Mouse (Mus musculus) adrenal gland, postnatal 10 days (tissue): ENCODE data around the gene Gm21903. TPM values are rescaled to one million over a fixed set of nuclear protein-coding genes. Genes with fewer than 3 reads are reported as not detected.
"Not testable (repeated sequence)": the region's sequence is repeated elsewhere in the genome, so short reads cannot be mapped to it uniquely, and the experiment has no call there.

Source experiments
- DNase-seq: peaks from one replicate; pipeline ENCODE4 v3.0.0; 2021; ENCODE audit warnings: mixed read lengths
- long read RNA-seq, 2 experiments: library from polyadenylated mRNA; stranded (forward); transcript quantifications; one replicate each; pipeline ENCODE4 v2.0.0; 2021
- total RNA-seq, 2 experiments: library from RNA; stranded (reverse); gene quantifications; 2 replicates each; pipeline ENCODE4 v1.2.3; 2021

The Gm21903 gene
- not detected for total RNA-seq
- long read RNA-seq, experiment 1: 0 reads
- long read RNA-seq, experiment 2: 0 reads

DNA sequence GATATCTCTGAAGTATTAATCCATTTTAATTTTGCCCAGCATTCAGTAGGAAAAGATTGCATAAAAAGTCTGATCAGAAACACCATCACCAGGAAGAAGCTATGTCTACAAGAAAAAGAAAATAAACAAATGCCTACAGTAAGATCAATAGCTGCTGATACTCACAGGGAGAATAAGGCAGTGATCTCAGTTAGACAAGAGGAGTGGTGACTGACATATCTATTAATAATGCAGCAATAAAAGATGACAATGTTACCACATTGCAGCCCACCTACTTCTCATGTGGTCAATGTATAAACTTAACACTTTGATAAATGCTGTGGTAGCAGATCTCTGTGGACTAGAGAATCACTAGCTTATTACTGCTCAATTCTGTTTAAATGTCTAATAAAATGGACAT lies at the start of gene Gm21903:
Gm21903 (minus strand) TSS at position 101 of the 400 bp plus-strand sequence.
- no peak for DNase-seq

GRCm38 (mm10) chr17:39076937-39077336 lies 33.8 kb upstream of the Gm21903 start, which contains the start of gene Esp23:
Gene Esp23 (minus strand): TSS chr17:39077037.
- no peak for DNase-seq

DNA sequence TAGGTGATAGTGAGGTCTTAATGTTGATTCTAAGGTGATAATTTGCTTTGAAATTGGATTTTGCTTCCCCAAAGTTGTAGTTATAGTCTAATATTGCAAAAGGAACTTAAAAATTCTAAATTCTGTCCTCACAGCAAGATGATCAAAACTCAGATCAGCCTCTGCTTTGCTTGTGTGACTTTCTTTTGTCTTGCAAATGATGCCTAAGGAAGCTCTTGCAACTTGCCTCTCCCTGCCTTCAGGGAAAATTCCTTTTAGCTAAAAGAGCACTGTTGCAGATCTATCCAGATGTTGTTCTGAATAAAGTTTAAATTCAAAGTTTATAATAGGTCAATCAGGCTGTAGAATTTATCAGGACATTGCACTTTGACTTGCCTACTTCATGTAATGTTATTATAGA lies 20.5 kb upstream of the Gm21903 start:
- DNase-seq: no peak

GRCm38 (mm10) chr17:39036395-39036794 lies 6.7 kb downstream of the Gm21903 start, which contains the start of gene Esp24:
Gene Esp24 (plus strand): TSS chr17:39036695.
- DNase-seq: not testable (repeated sequence)

DNA sequence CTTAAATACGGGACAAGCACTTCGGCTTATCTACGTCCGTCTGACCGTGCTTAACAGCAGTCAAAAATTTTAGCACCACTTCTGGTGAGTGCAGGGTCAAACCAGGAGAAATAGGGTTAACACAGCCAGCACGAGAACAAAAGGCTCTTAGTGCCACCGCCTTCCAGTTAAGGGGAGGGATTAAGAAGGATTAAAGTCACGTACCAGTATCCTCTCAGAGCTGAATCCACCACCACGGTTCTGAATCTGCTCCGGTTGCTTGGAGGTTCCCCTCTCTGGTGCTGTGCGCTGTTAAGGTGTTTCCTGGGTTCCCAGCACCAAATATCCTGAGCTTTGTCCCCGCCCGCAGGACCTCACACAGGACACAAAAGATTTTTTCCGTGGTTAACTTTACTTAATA lies 26.0 kb downstream of the Gm21903 start:
- DNase-seq: no peak

DNA sequence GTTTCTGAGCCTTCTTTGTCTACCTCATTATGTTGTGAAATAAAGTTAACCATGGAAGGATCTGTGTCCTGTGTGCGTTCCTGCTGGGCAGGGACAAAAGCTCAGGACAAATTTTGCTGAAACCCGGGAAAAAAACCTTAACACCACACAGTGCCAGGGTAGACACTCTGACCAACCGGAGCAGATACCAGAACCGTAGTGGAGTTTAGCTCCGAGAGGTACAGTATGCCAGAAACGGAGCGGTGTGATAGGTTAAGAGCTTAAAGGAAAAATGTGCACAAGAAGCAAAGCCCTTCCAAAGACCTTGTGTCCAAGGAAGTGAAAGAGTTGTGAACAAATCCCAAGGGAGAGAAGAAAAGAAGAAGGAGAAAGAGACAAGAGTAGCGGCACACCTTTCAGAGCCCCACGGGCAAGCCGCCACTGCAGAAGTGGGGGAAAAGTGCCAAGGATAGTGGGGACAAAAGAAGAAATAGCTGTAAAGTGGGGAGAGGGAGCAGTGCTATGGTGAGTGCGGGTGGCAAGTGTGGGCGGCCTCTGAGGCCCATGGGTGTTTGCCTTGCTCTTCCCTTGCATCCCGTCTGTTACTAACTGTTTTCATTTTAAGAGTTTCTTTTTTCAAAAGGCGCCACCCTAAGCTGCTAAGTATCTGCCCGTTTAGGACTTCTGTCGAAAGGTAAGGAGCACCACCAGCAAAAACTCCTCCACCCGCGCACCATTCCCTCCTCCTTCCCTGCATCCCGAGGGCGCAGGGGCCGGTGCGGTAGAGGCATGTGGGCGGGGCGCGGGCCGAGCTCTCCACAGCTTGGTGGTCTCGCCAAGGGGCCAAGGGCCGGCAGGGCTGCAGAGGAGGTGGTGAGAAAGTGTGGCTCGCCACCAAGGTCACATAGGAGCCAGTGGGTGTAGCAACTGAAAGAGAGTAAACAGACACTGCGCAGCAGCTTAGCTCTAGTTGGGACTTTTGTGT lies 32.2 kb downstream of the Gm21903 start:
- DNase-seq: no peak

DNA sequence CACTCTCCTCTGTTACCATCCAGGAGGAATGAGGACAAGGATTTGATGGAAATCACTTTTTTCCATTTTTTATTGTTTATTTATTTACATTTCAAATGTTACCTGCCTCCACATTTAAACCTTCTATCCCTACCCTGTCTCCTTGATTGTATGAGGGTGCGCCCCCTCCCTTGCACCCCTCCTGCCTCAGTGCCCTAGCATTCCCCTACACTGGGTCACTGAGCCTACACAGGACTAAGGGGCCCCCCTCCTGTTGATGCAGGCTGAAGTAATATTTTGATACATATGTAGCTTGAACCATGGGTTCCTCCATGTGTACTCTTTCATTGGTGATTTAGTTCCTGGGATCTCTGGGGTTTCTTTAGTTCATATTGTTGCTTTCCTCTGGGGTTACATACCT lies 33.3 kb downstream of the Gm21903 start:
- DNase-seq: no peak

Other genes starting within 250 kb of the Gm21903 start
- not detected for gene Esp24, start 6.6 kb downstream of the Gm21903 start, total RNA-seq
- gene Esp23, start 33.7 kb upstream of the Gm21903 start, total RNA-seq: not detected
- gene Esp22, start 52.0 kb upstream of the Gm21903 start, total RNA-seq: not detected